Mouse (Mus musculus) limb, embryonic 10.5 days (tissue): ENCODE measurements at regions not wholly inside any gene's neighbourhood (a gene's known extent, or its start where the extent isn't known, plus 50 kb on each side); places are given as distances from the start of the nearest gene placed in this dataset.

Experiments used
- DNase-seq: peaks from one replicate; pipeline ENCODE4 v3.0.0-alpha.2; 2017; ENCODE audit warnings: low spot score
- H3K27ac ChIP-seq: fragments of 300-500 bp; sonication (generic); 2 replicates; pipeline ENCODE4 v1.5.1; 2016; ENCODE audit warnings: mild to moderate bottlenecking
- H3K27me3 ChIP-seq: fragments of 300-500 bp; sonication (generic); 2 replicates; pipeline ENCODE4 v1.6.1; 2016; ENCODE audit warnings: low read depth, mild to moderate bottlenecking; ENCODE audit not compliant: poor library complexity, severe bottlenecking
- H3K36me3 ChIP-seq: fragments of 300-500 bp; sonication (generic); 2 replicates; pipeline ENCODE4 v1.6.1; 2016; ENCODE audit warnings: mild to moderate bottlenecking, moderate library complexity
- H3K4me1 ChIP-seq: fragments of 300-500 bp; sonication (generic); 2 replicates; pipeline ENCODE4 v1.6.1; 2016
- H3K4me3 ChIP-seq: fragments of 300-500 bp; sonication (generic); 2 replicates; pipeline ENCODE4 v1.5.1; 2016; ENCODE audit warnings: mild to moderate bottlenecking, moderate library complexity
- H3K9me3 ChIP-seq: fragments of 300-500 bp; sonication (generic); replicated peaks from 2 replicates; pipeline ENCODE4 v1.6.1; 2016; ENCODE audit warnings: mild to moderate bottlenecking
- WGBS: fragments of 180-500 bp; shearing (Covaris S2); methylation state at CpG from one replicate; pipeline ENCODE4 v1.1.7; 2016; 5-methylcytosine and 5-hydroxymethylcytosine counted together

DNA sequence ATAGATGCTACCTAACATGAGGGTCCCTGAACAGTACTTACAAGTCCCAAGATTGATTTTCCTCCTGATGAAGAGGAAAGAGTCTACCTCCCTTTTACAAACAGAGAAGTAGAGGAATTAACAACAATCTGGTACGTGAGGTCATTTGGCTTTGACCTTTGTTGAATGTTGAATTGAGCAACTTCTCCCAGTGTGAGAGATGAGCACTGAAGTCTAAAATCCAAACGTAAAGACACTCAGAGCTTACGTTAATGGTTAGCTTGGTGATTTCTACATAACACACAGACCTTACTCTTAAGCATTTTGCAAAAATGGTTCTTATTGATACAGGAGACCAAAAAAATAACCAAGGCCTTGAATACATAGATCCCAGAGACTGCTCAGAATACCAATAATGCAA is 165.1 kb downstream of the Tmx1 start:
- Histone ChIP-seq H3K4me1 (peaks cover 20% of the 10 kb centered on the region), H3K27ac (no peak overlapping the region), H3K9me3 (no peaks in the 10 kb centered on the region), H3K36me3 (no peaks in the 10 kb centered on the region), H3K4me3 (no peak overlapping the region), H3K27me3 (no peaks in the 10 kb centered on the region)
- 86% methylated on average over 3 of the region's 3 CpGs for WGBS
- DNase-seq: no peak

DNA sequence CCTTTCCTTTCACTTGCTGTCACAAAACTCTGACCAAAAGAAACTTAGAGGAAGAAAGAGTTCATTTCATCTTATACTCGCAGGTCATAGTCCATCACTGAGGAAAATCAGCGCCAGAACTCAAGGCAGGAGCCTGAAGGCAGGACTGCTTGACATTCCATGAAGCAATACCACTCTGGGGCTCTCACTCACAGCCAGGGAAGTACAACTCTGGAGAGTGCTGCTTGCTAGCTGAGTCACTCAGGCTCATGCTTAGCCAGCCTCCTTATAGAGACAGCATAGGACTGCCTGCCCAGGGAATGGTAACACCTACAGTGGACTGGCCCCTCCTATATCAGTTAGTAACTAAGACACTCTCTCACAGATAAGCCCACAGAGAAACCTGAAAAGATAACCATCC is 166.5 kb downstream of the Tmx1 start:
- Histone ChIP-seq H3K36me3 (no peaks in the 10 kb centered on the region), H3K9me3 (no peaks in the 10 kb centered on the region), H3K4me3 (no peak overlapping the region), H3K27ac (no peak overlapping the region), H3K27me3 (no peaks in the 10 kb centered on the region), H3K4me1 (peaks cover 28% of the 10 kb centered on the region)
- 94% methylated on average over 2 of the region's 2 CpGs for WGBS
- no peak for DNase-seq

DNA sequence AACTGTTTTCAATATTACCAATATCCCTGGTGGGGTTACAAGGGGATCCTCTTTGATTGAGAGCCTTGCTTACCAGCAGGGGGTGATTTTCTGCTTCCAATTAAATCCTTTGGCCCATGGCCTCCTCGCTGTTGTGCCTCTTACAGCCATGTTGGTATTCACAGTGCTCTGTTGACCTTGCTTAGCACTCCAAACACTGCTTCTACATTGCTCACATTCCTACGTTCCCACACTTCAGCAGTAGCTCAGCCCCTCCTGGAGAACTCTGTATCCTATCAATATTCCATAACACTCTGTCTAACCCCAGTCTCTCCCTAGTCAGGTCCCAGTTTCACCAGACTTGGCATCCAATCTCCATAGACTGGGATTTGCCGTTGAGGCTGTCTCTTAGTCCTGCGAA is 169.1 kb downstream of the Tmx1 start:
- no peaks in the 10 kb centered on the region for H3K9me3 ChIP-seq
- H3K36me3 ChIP-seq: no peaks in the 10 kb centered on the region
- no peak overlapping the region for H3K4me3 ChIP-seq
- H3K4me1 ChIP-seq: peaks cover 25% of the 10 kb centered on the region
- WGBS: 64% methylated on average over 4 of the region's 4 CpGs
- DNase-seq: no peak
- H3K27me3 ChIP-seq: no peaks in the 10 kb centered on the region
- no peak overlapping the region for H3K27ac ChIP-seq

DNA sequence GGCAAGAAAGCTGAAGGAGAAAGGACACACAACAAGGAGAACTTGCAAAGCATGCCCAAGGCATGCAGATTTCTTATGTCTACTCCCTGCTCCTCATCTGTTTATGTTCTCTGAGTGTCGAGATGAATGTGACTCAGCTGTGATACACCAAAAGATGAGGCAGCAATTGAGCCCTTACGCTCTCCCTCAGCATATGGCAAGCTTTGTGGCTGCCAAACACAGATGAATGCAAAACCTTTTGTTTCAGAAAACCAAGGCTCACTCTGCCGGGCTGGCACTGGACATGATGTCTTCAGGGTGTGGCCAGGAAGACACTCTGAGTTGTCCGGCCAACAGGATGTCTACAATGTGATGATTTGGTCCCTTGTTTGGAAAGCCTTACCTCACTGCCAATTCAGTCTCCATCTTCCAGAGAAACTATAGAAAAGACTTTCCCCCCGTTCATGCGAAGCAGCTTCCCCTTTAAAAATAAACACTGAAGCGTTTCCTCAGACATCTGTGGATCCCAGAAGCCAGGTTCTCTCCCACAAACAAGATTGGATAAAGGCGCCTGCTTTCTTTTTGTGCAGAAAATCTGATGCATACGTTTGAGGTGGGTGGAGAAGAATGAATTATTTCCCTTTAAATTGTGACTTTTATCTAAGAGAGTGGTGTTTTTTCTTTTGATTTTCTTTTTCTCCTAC is 171.5 kb downstream of the Tmx1 start:
- no peak overlapping the region for H3K4me3 ChIP-seq
- H3K9me3 ChIP-seq: no peaks in the 10 kb centered on the region
- no peak overlapping the region for H3K27ac ChIP-seq
- no peaks in the 10 kb centered on the region for H3K27me3 ChIP-seq
- DNase-seq: no peak
- WGBS: 78% methylated on average over 9 of the region's 9 CpGs
- H3K4me1 ChIP-seq: peaks cover 46% of the 10 kb centered on the region
- no peaks in the 10 kb centered on the region for H3K36me3 ChIP-seq

DNA sequence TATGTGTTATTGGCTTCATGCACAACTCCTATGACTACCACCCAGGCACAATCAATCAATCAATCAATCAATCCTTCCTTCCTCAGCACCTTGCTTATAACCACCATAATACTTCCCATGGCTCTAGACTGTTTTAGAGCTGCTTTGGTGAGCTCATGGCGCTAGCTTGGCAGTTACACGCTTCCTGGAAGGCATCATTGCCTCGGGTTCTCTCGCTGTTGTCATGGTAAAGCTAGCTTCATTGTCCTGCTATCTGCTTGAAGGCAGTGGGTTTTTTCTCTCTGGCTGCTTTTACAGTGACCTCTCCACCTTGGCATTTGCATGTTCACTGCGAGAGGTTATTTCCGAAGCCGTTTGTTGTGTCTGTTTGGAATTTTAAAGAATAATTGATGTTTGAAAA is 174.7 kb downstream of the Tmx1 start:
- Histone ChIP-seq H3K9me3 (no peaks in the 10 kb centered on the region), H3K27me3 (no peaks in the 10 kb centered on the region), H3K4me3 (no peak overlapping the region), H3K36me3 (no peaks in the 10 kb centered on the region), H3K4me1 (peaks cover 33% of the 10 kb centered on the region), H3K27ac (no peak overlapping the region)
- 59% methylated on average over 7 of the region's 7 CpGs for WGBS
- DNase-seq: no peak

DNA sequence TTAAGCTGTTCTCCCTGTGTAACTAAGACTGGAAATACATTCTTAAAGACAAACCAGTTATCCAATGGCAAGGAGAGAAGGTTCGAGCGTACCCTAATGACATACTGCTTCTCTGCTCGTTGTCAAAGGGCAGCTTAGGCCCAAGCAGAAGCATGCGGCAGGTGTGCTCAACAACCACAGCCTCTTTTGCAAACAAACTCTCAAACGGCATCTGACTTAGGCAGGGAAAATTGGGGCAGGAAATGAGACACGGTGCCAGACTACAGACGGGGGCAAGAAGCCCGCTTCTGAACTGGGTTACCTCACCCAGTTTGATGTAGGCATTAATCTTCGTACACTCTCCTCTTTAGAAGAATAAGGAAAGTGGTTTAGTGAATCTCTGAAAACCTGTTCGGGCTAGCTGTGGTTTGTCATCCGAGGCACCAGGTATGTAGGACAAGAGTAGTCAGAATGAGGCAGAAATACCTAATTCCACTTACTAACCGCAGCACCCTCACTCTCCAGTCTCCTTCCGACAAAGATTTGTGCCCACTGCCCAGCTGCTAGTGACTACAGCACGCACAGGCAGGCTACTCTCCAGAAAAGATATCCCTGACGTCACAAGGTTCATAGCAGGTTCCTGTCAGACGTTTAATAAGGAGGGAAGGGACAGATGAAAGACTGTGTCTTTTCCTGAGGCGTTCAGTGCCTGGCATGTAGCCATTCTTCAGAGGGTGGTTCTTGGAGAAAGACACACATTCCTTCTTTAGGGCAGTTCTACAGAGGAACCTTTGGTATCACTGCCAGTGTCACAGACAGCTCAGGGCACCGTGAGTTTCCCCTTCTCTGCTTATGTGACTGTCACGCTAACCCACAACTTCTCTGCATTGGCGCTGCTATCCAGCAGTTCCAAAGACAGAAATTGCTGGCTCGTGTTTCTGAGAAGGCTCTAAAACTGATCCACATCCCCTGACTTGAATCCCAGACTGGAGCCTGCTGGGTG is 175.8 kb downstream of the Tmx1 start:
- H3K4me1 ChIP-seq: peaks cover 23% of the 10 kb centered on the region
- no peaks in the 10 kb centered on the region for H3K36me3 ChIP-seq
- DNase-seq: no peak
- WGBS: 55% methylated on average over 21 of the region's 21 CpGs
- H3K27me3 ChIP-seq: no peaks in the 10 kb centered on the region
- H3K9me3 ChIP-seq: no peaks in the 10 kb centered on the region
- H3K27ac ChIP-seq: no peak overlapping the region
- H3K4me3 ChIP-seq: no peak overlapping the region

DNA sequence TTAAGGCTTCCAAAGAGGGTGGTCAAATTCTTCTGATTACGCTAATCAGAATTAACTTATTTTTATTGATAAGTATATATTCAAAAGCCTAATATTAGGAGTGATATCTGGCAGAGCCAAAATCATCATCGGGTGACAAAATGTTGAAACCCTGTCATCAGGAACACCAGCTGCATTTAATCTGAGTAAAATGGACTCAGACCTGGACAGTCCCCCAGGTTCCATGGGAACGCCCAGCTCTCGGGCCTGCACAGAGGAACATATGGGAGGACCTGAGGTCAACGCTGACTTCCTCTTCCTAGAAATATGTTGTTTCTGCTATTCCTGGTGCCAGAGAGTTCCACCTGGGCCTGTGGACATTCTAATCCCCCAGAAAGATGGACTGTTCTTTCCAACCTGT is 176.5 kb downstream of the Tmx1 start:
- WGBS: 69% methylated on average over 5 of the region's 5 CpGs
- peaks cover 23% of the 10 kb centered on the region for H3K4me1 ChIP-seq
- no peak overlapping the region for H3K27ac ChIP-seq
- no peaks in the 10 kb centered on the region for H3K9me3 ChIP-seq
- no peak overlapping the region for H3K4me3 ChIP-seq
- H3K27me3 ChIP-seq: 0 out of 2 replicates have a peak, but pooled peaks cover 2% of the 10 kb centered on the region
- no peak for DNase-seq
- no peaks in the 10 kb centered on the region for H3K36me3 ChIP-seq

DNA sequence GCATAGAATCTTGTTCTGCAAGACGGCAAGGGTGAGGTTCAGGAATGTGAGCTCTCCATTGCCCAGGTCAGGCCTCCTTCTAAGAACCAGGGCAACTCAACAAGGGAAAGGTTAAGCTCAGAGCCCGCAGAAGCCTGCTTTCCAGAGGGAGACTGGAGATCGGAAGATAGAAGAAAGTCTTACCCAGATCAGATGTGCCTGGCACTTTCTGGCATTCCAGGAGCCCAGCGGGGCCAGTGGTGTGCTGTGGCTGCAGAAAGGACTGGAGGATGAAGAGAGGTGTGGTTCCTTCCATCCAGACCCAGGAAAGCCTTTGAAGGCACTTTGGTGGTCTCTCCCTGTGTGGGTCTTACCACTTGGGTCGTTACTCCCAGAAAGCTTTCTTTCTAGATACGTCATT is 178.4 kb downstream of the Tmx1 start:
- Histone ChIP-seq H3K9me3 (no peaks in the 10 kb centered on the region), H3K4me1 (peaks cover 23% of the 10 kb centered on the region), H3K36me3 (no peaks in the 10 kb centered on the region), H3K27ac (no peak overlapping the region), H3K4me3 (no peak overlapping the region), H3K27me3 (0 out of 2 replicates have a peak, but pooled peaks cover 3% of the 10 kb centered on the region)
- no peak for DNase-seq
- 72% methylated on average over 6 of the region's 6 CpGs for WGBS

DNA sequence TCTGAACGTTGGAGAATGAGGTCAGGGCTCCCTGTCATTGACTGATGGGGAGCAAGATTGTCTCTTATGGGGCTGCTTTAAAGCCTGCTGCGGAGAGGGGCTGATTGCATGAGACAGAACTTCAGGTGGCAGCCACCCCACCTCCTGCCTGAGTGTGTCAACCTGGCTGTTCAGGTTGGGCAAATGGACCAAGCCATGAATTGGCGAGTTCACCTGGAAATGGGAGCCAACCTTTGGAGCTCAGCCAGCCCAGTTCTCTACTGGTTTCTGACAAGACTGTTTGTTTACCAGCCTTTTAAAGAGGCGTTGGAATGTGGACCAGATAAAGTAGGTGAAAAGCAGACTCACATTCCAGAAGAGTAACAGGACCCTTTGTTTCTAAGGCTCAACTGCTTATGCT is 180.3 kb downstream of the Tmx1 start:
- Histone ChIP-seq H3K27ac (no peak overlapping the region), H3K27me3 (0 out of 2 replicates have a peak, but pooled peaks cover 3% of the 10 kb centered on the region), H3K36me3 (no peaks in the 10 kb centered on the region), H3K4me1 (peaks cover 22% of the 10 kb centered on the region), H3K9me3 (no peaks in the 10 kb centered on the region), H3K4me3 (no peak overlapping the region)
- WGBS: 40% methylated on average over 4 of the region's 4 CpGs
- DNase-seq: no peak

DNA sequence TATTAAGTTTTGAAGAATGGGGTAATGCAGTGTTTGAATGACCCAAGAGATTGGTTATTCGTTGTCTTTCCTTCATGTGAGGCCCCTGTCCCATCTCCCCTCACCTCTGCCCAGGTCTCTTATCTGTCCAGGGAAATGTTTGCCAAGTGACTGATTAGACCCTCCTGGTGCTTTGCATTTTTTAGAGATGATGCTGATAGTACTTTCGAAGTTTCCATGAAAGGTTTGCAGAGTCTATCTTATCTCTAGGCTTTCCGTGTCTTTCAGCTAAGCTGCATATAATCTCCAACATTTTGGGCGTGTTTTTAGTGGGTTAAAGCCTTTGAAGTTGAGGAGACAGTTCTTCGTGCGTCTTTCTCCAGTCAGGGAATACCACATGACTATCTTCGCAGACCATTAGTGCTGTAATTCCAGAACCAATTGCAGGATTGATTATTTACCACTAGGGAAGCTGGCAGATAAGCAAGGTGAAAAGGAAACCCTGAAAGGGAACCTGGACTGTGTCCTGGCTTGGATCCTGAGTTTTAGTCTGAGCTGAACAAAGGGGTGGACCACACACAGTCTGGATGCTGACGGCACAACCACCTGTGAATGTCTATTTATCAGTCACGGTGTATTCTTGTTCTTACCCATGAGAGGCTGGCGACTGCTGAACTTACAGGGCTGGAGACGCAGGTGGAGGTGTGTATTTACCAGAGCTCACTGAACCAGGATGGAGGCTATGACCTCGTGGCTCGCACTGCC is 180.9 kb downstream of the Tmx1 start:
- peaks cover 16% of the 10 kb centered on the region for H3K4me1 ChIP-seq
- 37% methylated on average over 13 of the region's 13 CpGs for WGBS
- no peak overlapping the region for H3K27ac ChIP-seq
- no peaks in the 10 kb centered on the region for H3K36me3 ChIP-seq
- no peaks in the 10 kb centered on the region for H3K9me3 ChIP-seq
- H3K27me3 ChIP-seq: 0 out of 2 replicates have a peak, but pooled peaks cover 3% of the 10 kb centered on the region
- H3K4me3 ChIP-seq: no peak overlapping the region
- DNase-seq: no peak

DNA sequence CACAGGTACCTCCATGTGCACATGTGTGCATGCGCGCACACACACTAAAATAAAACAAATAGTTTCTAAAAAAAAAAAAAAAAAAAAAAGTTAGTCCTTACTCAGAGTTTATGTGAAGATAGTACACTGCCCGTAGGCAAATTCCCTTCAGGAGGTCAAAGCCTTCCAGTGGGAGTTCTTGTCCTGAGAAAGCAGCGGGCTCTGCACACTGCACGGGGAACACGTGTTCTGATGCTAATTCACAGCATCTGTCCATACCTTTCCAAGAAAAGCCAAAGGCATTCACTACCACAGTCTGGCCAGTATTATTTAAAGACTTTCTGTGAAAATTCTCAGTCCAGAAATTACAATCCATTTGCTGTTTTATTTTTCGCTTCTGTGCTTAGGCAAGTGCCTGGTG is 183.1 kb downstream of the Tmx1 start:
- Histone ChIP-seq H3K36me3 (no peaks in the 10 kb centered on the region), H3K4me1 (peaks cover 8% of the 10 kb centered on the region; the same call in 1 of the 2 replicates), H3K9me3 (no peaks in the 10 kb centered on the region), H3K4me3 (no peak overlapping the region), H3K27ac (no peak overlapping the region), H3K27me3 (0 out of 2 replicates have a peak, but pooled peaks cover 3% of the 10 kb centered on the region)
- WGBS: 93% methylated on average over 7 of the region's 7 CpGs
- DNase-seq: no peak

DNA sequence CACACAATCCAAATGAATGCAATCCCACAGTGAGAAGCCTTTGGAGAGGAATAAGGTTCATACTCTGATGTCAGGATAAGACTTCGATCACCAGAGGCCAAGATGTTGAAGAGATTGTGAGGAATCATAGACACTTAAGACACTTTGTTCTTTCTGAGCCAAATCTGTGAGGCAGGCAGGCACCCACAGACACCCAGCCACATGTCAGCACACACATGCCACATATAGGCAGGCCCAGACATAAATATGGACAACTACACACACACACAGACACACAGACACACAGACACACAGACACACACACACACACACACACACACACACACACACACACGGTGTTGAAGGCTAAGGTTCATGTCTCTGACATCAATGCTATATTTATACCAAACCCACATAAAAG is 185.1 kb upstream of the Frmd6 start:
- no peak for DNase-seq
- Histone ChIP-seq H3K9me3 (no peaks in the 10 kb centered on the region), H3K4me1 (peaks cover 8% of the 10 kb centered on the region; the same call in 1 of the 2 replicates), H3K27me3 (no peaks in the 10 kb centered on the region), H3K36me3 (no peaks in the 10 kb centered on the region), H3K4me3 (no peak overlapping the region), H3K27ac (no peak overlapping the region)
- WGBS: 93% methylated on average over 2 of the region's 2 CpGs

DNA sequence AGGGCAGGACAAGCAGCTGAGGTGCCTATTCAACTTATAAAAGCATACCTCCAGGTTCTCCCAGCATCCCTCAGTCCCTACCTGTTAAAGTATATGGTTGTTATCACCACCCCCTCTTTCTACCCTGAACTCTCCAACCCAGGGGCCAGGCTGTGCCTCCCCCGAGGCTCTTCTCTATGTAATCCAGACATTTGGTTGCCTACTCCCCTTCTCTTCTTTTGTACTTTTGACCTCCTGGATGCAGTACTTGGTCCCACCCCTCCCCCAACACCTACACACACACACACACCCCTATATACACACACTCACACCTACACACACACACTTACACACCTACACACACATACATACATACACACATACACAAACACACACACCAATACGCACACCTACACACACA is 180.4 kb upstream of the Frmd6 start:
- Histone ChIP-seq H3K27ac (no peak overlapping the region), H3K4me3 (no peak overlapping the region), H3K4me1 (no peaks in the 10 kb centered on the region), H3K9me3 (no peaks in the 10 kb centered on the region), H3K27me3 (no peaks in the 10 kb centered on the region), H3K36me3 (no peaks in the 10 kb centered on the region)
- 86% methylated on average over 2 of the region's 2 CpGs for WGBS
- DNase-seq: no peak
